Mouse (Mus musculus) G1E (cell line): ENCODE measurements around the gene C1qb. TPM values are rescaled to one million over a fixed set of nuclear protein-coding genes. Genes with fewer than 3 reads are reported as not detected.

Experiments
- ATAC-seq: 2 replicates; pipeline ENCODE4 v1.8.0; 2016; ENCODE audit warnings: mild to moderate bottlenecking; ENCODE audit not compliant: insufficient number of reproducible peaks, poor library complexity, low FRiP score, severe bottlenecking; ENCODE audit errors: extremely low read depth
- DNase-seq: peaks from one replicate; pipeline ENCODE4 v3.0.0; 2012; ENCODE audit warnings: low spot score
- H3K27me3 ChIP-seq: 2 replicates; pipeline ENCODE4 v1.6.1; 2012; ENCODE audit warnings: mild to moderate bottlenecking, low read length, inconsistent platforms; ENCODE audit not compliant: insufficient read depth
- H3K36me3 ChIP-seq: replicated peaks from 2 replicates; pipeline ENCODE3; 2012; ENCODE audit warnings: mild to moderate bottlenecking, inconsistent platforms
- H3K4me1 ChIP-seq: 2 replicates; pipeline ENCODE4 v1.6.1; 2012; ENCODE audit warnings: low read depth, low read length, inconsistent platforms, mixed read lengths; ENCODE audit not compliant: insufficient read depth
- H3K4me3 ChIP-seq: 2 replicates; pipeline ENCODE4 v1.5.1; 2012; ENCODE audit warnings: low read depth, mild to moderate bottlenecking, inconsistent platforms, low read length, moderate library complexity, mixed read lengths
- H3K9me3 ChIP-seq: replicated peaks from 2 replicates; pipeline ENCODE4 v1.6.1; 2012; ENCODE audit warnings: inconsistent platforms
- CTCF ChIP-seq: IDR thresholded peaks from 2 replicates; pipeline ENCODE4 v1.5.1; 2012; ENCODE audit warnings: low read depth, low read length, inconsistent platforms, mixed read lengths
- GATA1 ChIP-seq: IDR thresholded peaks from 2 replicates; pipeline ENCODE4 v1.6.1; 2012; ENCODE audit warnings: borderline replicate concordance, low read length, inconsistent platforms, mixed read lengths
- GATA2 ChIP-seq: IDR thresholded peaks from 2 replicates; pipeline ENCODE4 v1.6.1; 2012; ENCODE audit warnings: low read depth, low read length, inconsistent platforms, borderline replicate concordance
- POLR2AphosphoS5 ChIP-seq: IDR thresholded peaks from 2 replicates; pipeline ENCODE4 v1.6.1; 2012; ENCODE audit warnings: low read depth, low read length, inconsistent platforms; ENCODE audit not compliant: insufficient replicate concordance
- TAL1 ChIP-seq: conservative IDR thresholded peaks from 2 replicates; pipeline ENCODE4 v1.6.1; 2012; ENCODE audit warnings: low read depth, low read length, inconsistent platforms, mixed read lengths
- polyA plus RNA-seq: library from polyadenylated mRNA; stranded (reverse); fragments of >175 nt; gene quantifications from 2 replicates; pipeline ENCODE4 v1.2.3, GENCODE M21; 2012
- total RNA-seq, 2 experiments: library from RNA; stranded (forward) in 1 of 2; stranded (reverse) in 1 of 2; fragments of 200-1000 nt in 1 of 2; fragments of >200 nt in 1 of 2; fragmentation: Nextera tagmentation in 1 of 2; gene quantifications; 2 replicates each; pipeline ENCODE4 v1.2.3; 2014 to 2017

C1qb gene
- total and polyA plus RNA-seq, 3 experiments, result 0.09 to 0.16 TPM; not detected in 1

DNA sequence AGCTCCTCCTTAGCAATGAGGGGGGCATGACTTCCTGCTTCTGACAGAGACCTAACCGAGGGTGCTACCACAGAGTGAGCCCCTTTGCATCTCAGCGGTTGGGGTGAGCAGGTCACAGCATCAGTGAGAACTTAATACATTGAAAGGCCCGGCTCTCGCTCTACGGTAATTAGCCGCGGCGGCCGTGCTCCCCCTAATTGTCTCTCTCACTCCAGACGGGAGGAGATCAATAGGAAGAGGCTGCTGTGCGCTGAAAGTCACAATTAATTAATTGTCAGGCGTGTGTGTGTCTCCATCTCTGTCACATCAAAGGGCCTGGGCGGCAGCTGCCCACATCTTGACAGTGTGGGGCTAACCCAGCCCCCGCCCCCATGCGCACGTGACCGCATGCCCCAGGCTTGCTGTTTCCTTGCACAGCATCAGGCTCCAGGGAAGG, 25.2 kb upstream of the C1qb start:
- no peaks in the 10 kb centered on the region for H3K4me1 ChIP-seq
- DNase-seq (no peak), ATAC-seq (no peak)
- no peaks in the 10 kb centered on the region for H3K36me3 ChIP-seq
- TF ChIP-seq CTCF, result no peak
- TF ChIP-seq POLR2AphosphoS5, result no peak
- no peak for TF ChIP-seq TAL1
- no peak for TF ChIP-seq GATA1
- no peak for TF ChIP-seq GATA2
- H3K4me3 ChIP-seq, result no peak overlapping the region
- peaks cover 2% of the 10 kb centered on the region; the same call in 1 of the 2 replicates for H3K27me3 ChIP-seq
- no peaks in the 10 kb centered on the region for H3K9me3 ChIP-seq

DNA sequence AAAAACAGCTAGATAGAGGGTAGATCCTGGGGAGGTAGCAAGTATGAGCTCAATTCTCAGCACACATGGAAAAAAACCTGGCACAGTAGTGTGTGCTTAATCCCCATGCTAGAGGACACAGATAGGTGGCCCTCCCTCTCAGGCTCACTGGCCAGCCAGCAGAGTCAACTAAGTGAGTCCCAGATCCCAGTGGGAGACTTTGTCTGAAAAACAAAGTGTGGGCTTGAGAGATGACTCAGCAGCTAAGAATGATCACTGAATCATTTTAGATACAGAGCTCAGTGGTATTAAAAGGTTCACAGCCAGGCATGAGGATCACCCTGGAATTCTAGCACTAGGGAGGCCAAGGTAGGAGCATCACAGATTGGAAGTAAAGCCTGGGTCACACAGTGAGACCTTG, 21.8 kb upstream of the C1qb start:
- no peak for ATAC-seq
- H3K36me3 ChIP-seq, result no peaks in the 10 kb centered on the region
- no peak for TF ChIP-seq GATA2
- TF ChIP-seq GATA1, result no peak
- no peak for TF ChIP-seq POLR2AphosphoS5
- TF ChIP-seq CTCF, result no peak
- no peak for TF ChIP-seq TAL1

DNA sequence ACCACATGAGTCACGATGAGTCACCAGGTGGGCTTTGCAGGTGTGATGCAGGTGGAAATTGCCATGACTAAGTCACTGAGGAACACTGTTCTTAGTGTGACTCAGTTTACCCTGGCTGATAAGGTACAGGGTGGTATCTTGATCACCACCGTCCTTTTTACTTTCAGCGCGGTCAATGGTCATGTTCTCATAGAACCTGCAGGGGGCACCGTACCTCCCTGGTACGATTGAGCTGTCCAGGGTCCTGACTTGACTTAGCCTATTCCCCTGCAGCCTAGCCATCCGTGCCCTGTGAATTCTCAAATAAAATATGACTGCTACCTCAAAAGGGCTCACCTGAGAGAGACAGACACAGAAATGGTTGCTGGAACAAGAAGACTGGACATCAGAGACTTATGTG, 21.0 kb upstream of the C1qb start:
- TF ChIP-seq CTCF, result peak; percentile 61
- TF ChIP-seq POLR2AphosphoS5, result no peak

More for the DNA sequence above, 21.8 kb upstream of the C1qb start:
- Histone ChIP-seq H3K4me1 (no peaks in the 10 kb centered on the region), H3K9me3 (no peaks in the 10 kb centered on the region), H3K27me3 (peaks cover 3% of the 10 kb centered on the region; the same call in 1 of the 2 replicates), H3K4me3 (no peak overlapping the region)
- no peak for DNase-seq

DNA sequence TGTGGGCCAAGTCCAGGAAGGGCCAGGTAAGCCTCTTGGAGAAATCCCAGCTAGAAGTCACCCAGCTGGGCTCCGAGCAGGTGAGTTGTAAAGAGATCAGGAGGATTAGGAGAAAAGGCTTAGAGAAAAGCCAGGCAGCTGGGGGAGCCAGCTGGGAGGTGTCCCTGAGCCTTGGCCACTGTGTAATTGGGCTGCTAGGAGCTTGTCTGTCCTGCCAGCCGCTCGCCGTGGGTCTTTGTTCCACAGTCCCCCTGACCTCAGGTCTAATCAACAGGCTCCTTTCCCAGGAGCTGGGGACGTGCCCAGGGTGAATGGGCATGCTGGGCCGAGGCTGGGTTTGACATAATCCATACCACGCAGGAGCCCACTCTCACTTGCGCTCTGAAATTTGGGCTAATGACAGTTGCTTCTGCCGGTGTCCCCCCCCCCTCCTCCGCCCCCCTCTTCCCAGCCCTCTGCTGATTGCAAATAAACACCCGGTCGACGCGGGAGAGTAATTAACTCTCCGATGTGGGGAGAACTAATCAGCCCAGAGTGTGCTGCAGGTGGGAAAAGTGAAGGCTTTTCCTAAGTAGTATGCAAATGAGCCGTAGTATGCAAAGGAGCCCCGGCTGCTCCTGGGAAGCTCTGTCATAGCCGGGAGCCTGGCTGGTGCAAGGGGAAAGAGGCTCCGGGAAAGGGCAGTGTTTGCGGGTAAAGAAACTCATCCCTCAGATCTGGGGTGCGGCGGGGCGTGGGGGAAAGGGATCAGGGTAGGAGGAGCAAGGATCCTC, 19.0 kb upstream of the C1qb start:
- H3K36me3 ChIP-seq, result no peaks in the 10 kb centered on the region
- TF ChIP-seq GATA2 (no peak), CTCF (no peak)
- ATAC-seq, result no peak
- no peak for DNase-seq
- H3K27me3 ChIP-seq, result peaks cover 3% of the 10 kb centered on the region; the same call in 1 of the 2 replicates
- H3K4me3 ChIP-seq, result no peak overlapping the region
- H3K4me1 ChIP-seq, result no peaks in the 10 kb centered on the region
- H3K9me3 ChIP-seq, result no peaks in the 10 kb centered on the region

More for the DNA sequence above, 21.0 kb upstream of the C1qb start:
- no peak overlapping the region for H3K4me3 ChIP-seq
- DNase-seq (peak; percentile 25), ATAC-seq (no peak)
- no peaks in the 10 kb centered on the region for H3K4me1 ChIP-seq
- no peaks in the 10 kb centered on the region for H3K36me3 ChIP-seq
- peaks cover 3% of the 10 kb centered on the region; the same call in 1 of the 2 replicates for H3K27me3 ChIP-seq
- H3K9me3 ChIP-seq, result no peaks in the 10 kb centered on the region

DNA sequence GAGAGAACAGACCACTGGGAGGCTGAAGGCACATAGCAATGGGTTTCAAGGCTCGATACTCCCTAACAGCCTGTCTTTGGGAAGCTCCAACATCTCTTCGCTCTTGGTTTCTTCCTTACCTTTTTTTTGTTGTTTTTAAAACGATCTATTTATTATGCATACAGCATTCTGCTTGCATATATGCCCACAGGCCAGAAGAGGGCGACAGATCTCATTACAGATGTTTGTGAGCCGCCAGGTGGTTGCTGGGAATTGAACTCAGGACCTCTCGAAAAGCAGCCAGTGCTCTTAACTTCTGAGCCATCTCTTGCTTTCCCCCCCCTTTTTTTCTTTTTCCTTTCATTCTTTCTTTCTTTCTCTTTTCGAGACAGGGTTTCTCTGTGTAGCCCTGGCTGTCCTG, 13.2 kb upstream of the C1qb start:
- no peak for TF ChIP-seq TAL1
- TF ChIP-seq CTCF, result peak; percentile 22; the same call in 1 of the 2 replicates
- Histone ChIP-seq H3K4me1 (peaks cover 4% of the 10 kb centered on the region; the same call in 1 of the 2 replicates), H3K36me3 (no peaks in the 10 kb centered on the region), H3K27me3 (no peaks in the 10 kb centered on the region), H3K9me3 (no peaks in the 10 kb centered on the region), H3K4me3 (no peak overlapping the region)
- ATAC-seq (no peak), DNase-seq (no peak)

DNA sequence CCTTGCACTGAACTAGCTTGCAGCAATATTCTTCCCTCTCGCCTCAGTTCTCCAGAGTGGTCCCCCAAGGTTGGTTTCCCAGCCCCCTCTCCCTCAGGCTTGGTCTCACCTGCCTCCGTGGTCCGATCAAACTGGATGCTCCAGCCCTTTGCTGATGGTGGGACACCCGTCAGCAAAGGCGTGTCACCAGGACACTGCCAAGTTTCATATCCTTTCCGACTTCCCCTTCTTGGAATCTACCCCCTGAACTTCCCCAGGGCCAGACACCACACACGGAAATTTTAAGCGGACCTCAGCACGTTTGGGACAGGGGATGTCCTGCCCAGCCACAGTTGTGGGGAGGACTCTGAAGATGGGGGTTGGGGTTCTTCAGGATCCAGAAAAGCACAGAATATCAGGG, 12.7 kb upstream of the C1qb start, which contains the start of gene C1qa:
C1qa (minus strand) TSS at position 167 of the 400 bp plus-strand sequence.
- DNase-seq (no peak), ATAC-seq (no peak)
- no peaks in the 10 kb centered on the region for H3K9me3 ChIP-seq
- H3K27me3 ChIP-seq, result no peaks in the 10 kb centered on the region
- H3K36me3 ChIP-seq, result no peaks in the 10 kb centered on the region
- TF ChIP-seq POLR2AphosphoS5 (no peak), TAL1 (no peak), GATA2 (no peak), CTCF (no peak), GATA1 (no peak)
- H3K4me1 ChIP-seq, result peaks cover 4% of the 10 kb centered on the region; the same call in 1 of the 2 replicates
- no peak within 1 kb of the TSS for H3K4me3 ChIP-seq

DNA sequence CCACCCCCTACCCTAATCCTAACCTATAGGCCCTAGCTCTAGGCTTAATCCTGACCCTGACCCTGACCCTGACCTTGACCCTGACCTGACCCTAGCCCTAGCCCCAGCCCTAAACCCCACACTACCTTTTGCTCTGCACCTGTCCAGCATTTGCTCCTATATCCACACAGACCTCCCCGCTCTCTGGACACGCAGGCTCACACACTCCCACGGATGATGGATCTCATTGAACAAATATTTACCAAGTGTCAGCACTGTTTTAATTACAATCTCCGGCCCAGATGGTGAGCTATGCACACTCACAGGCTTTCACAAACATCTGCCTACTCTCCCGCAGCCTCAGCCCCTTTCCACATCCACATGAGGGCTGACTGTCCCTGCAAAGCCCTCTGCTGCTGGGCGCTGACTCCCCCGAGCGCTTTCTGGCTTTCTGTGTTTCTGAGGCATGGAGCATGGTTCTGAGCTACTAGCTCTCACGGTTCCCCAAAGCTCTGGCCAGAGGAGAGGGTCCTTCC, 12.2 kb upstream of the C1qb start:
- H3K4me3 ChIP-seq, result no peak overlapping the region
- H3K27me3 ChIP-seq, result no peaks in the 10 kb centered on the region
- ATAC-seq, result no peak
- H3K4me1 ChIP-seq, result peaks cover 4% of the 10 kb centered on the region; the same call in 1 of the 2 replicates
- H3K36me3 ChIP-seq, result no peaks in the 10 kb centered on the region
- no peaks in the 10 kb centered on the region for H3K9me3 ChIP-seq
- DNase-seq, result no peak
- TF ChIP-seq GATA2, result no peak
- TF ChIP-seq POLR2AphosphoS5, result no peak
- TF ChIP-seq GATA1, result no peak
- no peak for TF ChIP-seq CTCF
- TF ChIP-seq TAL1, result no peak
